15 mouse cellular contexts compared by ENCODE assay signal in genomic region chr19:55642361-55642760, GRCm38 (mm10).
"Had no signal": no experiment of that assay in that cellular context is flagged by ENCODE, and none has a peak within 500 bp of the region (broad histone marks: within the 10 kb centered on the region; RNA-seq: fewer than 3 reads in every experiment).

No protein-coding gene starts in this region.

- H3K27ac ChIP-seq: kidney, embryonic 15.5 days; liver, embryonic 12.5 days; midbrain, embryonic 13.5 days had no signal

- H3K27me3 ChIP-seq: kidney, embryonic 15.5 days; limb, embryonic 15.5 days had no signal

- DNase-seq: kidney, adult 2 months; kidney, postnatal 14 days; layer of hippocampus, adult 9-11 months; layer of hippocampus, postnatal 36 days; lung, postnatal 10 days; lung, postnatal 4 days; right cerebral cortex, postnatal 4 days; spleen, adult 18-20 months; thymus, adult 18-20 months; thymus, postnatal 36 days had no signal

- H3K9ac ChIP-seq: kidney, embryonic 15.5 days; limb, embryonic 15.5 days; liver, embryonic 12.5 days; lung, embryonic 14.5 days; midbrain, embryonic 13.5 days had no signal

- H3K9me3 ChIP-seq: kidney, embryonic 15.5 days; limb, embryonic 15.5 days; liver, embryonic 12.5 days; midbrain, embryonic 13.5 days had no signal

- H3K4me3 ChIP-seq: midbrain, embryonic 13.5 days had no signal

- H3K36me3 ChIP-seq: kidney, embryonic 15.5 days; limb, embryonic 15.5 days; liver, embryonic 12.5 days; midbrain, embryonic 13.5 days had no signal

- ATAC-seq: liver, embryonic 12.5 days; midbrain, embryonic 13.5 days had no signal
